ENCODE assay signal across 8 mouse cellular contexts in the genomic region with DNA sequence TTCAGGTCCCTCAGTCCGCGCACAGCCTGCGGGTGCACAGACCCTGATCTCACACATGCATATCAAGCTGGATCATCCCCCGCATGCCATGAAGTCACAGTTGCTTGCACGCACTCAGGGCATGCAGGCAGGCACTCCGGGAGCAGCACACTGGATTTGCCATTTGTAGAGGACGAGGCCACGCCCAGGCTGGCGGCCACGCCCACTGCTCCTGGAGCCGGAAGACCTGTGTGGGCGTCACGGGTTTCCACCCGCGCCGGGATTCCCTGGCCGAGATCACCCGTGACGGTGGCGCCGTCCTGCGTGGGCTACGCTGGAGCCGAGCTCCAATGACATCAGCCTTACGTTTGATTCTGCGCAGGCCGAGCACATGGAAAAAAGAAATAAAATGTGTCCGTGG. TPM values are rescaled to one million over a fixed set of nuclear protein-coding genes. Genes with fewer than 3 reads are reported as not detected.
DNase-seq lines count a peak whose midpoint lies in the region; ATAC-seq lines count a peak whose summit lies in the region.

No protein-coding gene starts in this region.

- H3K4me1 ChIP-seq in hindbrain, embryonic 14.5 days (replicated peaks; ENCODE audit: control insufficient read depth, insufficient read depth, low read length): peaks cover 49% of the 10 kb centered on the region

- 5% methylated on average over 28 of the region's 28 CpGs for WGBS in hindbrain, embryonic 14.5 days

- no peaks in the 10 kb centered on the region for H3K9me3 ChIP-seq in hindbrain, embryonic 14.5 days (ENCODE audit: control insufficient read depth, low read length)

- peak overlapping the region; percentile 28; the same call in 1 of the 2 replicates for H3K27ac ChIP-seq in hindbrain, embryonic 14.5 days

- H3K27me3 ChIP-seq in hindbrain, embryonic 14.5 days (ENCODE audit: control insufficient read depth, insufficient read depth, low read length): peaks cover 28% of the 10 kb centered on the region

- peak overlapping the region; percentile 46 for H3K9ac ChIP-seq in hindbrain, embryonic 14.5 days

- H3K4me3 ChIP-seq in hindbrain, embryonic 14.5 days (replicated peaks; ENCODE audit: low read length): peak overlapping the region; percentile 25

- peak; percentile 36 for ATAC-seq in hindbrain, embryonic 14.5 days (ENCODE audit: low FRiP score)

- peak overlapping the region; percentile 57 for H3K4me2 ChIP-seq in hindbrain, embryonic 14.5 days (replicated peaks)

- H3K36me3 ChIP-seq in hindbrain, embryonic 14.5 days (replicated peaks; ENCODE audit: control insufficient read depth, insufficient read depth): no peaks in the 10 kb centered on the region

- DNase-seq in WW6 (ENCODE audit: low read depth, low spot score): peak; percentile 84
- peak; percentile 70 to 73 for DNase-seq in cerebellum, postnatal 14 days
- peak; percentile 61 to 66 for DNase-seq in frontal cortex, postnatal 25 days (ENCODE audit: low spot score in 2 of 2)
- peak; percentile 77 for DNase-seq in hindbrain, embryonic 14.5 days (ENCODE audit: low spot score)
- peak; percentile 78 to 82 for DNase-seq in left cerebral cortex, adult 18-20 months (ENCODE audit: low spot score in 2 of 2)
- peak; percentile 97 for DNase-seq in lung, postnatal 36 days
- peak; percentile 68 for DNase-seq in retina, postnatal 7 days (ENCODE audit: low read depth, low spot score)
- peak; percentile 90 for DNase-seq in thymus, postnatal 4 days

RNA-seq across cellular contexts. Expression of gene Gadd45b, which starts 9.8 kb away (rescaled TPM):
- 6.2 and 8.0 TPM in 2 replicates for polyA plus RNA-seq in hindbrain, embryonic 14.5 days (2014; fragmentation: Nextera tagmentation; extraction: Ambion mirVana)
- 10 to 100 TPM; 25.1 to 38.3 TPM for total RNA-seq in left cerebral cortex, adult 18-20 months (2021)

RNA-seq across cellular contexts. Expression of gene Lmnb2, which starts 21.6 kb away (rescaled TPM):
- 12.9 and 13.8 TPM in 2 replicates for polyA plus RNA-seq in hindbrain, embryonic 14.5 days (2014; fragmentation: Nextera tagmentation; extraction: Ambion mirVana)
- total RNA-seq in left cerebral cortex, adult 18-20 months (2021): 10 to 100 TPM; 20.0 to 20.1 TPM

RNA-seq across cellular contexts. Expression of gene Timm13, which starts 38.9 kb away (rescaled TPM):
- polyA plus RNA-seq in hindbrain, embryonic 14.5 days (2014; fragmentation: Nextera tagmentation; extraction: Ambion mirVana): 311 and 351 TPM in 2 replicates
- total RNA-seq in left cerebral cortex, adult 18-20 months (2021): 100 to 1,000 TPM; 131 to 136 TPM

Comparison
In these comparisons a context has a peak if more than half of its experiments do, and no peak if none do; other contexts are left out.
1. Peak in every context shown above with its lines: DNase-seq, ATAC-seq, H3K4me3 ChIP-seq and H3K27ac ChIP-seq.